In the genomic region with DNA sequence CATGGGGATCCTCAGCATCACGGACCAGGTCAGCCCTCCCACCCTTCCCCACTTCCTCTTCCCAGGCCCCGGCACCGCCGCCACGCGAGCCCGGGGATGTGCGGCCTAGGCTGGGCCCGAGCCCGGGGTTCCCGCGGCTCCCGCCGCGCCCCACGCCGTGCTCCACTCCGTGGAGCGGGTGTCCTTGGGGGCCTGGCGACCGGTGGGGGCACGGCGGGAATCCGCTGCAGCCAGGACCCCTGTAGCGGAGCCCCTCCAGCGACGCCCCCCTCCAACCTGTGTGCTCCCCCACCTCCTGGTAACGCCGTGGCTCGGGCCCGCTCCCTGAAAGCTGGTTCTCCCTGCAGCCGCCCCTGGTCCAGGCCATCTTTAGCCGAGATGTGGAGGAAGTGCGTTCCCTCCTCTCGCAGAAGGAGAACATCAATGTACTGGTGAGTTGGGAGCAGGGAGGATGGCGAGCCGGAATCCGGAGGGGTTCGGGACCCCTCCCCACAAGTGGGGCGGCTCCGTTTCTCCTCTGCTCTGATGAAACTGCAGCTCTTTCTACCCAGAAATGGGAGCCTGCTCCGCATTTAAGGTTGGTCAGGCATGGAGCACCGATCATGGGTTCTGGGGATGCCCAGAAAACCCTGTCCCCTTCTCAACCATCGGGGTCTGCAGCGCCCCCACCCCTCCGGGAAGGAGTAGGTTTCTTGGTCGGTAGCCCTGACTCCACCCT, we compare ENCODE assay signal across 8 mouse cellular contexts. TPM values are rescaled to one million over a fixed set of nuclear protein-coding genes. Genes with fewer than 3 reads are reported as not detected.
DNase-seq lines count a peak whose midpoint lies in the region; ATAC-seq and TF ChIP-seq lines count a peak whose summit lies in the region.

No protein-coding gene starts in this region.

- H3K4me3 ChIP-seq in ES-Bruce4 (ENCODE audit: low read depth, low read length), result peak overlapping the region; percentile 99
- H3K4me3 ChIP-seq in heart, embryonic 15.5 days, result peak overlapping the region; percentile 85
- H3K4me3 ChIP-seq in liver, embryonic 11.5 days (ENCODE audit: low read depth, low read length), result peak overlapping the region; percentile 82
- H3K4me3 ChIP-seq in neural tube, embryonic 12.5 days, result peak overlapping the region; percentile 92

- DNase-seq in heart, adult 18-20 months, result peak; percentile 35 to 60
- DNase-seq in heart, adult 8-10 months (ENCODE audit: low spot score), result no peak
- peak; percentile 68 for DNase-seq in embryo, embryonic 10 days (ENCODE audit: low spot score)
- peak; percentile 70 for DNase-seq in liver, embryonic 11.5 days (ENCODE audit: low spot score)
- DNase-seq in thymus, postnatal 36 days, result peak; percentile 47 to 61

- no peak for TF ChIP-seq EP300 in ES-Bruce4 (IDR thresholded peaks at IDR 0.05; ENCODE audit: insufficient read depth, low read depth, low read length)

- H3K27me3 ChIP-seq in ES-Bruce4 (ENCODE audit: control insufficient read depth, insufficient read depth, low read length, poor library complexity, severe bottlenecking), result no peaks in the 10 kb centered on the region
- no peaks in the 10 kb centered on the region for H3K27me3 ChIP-seq in heart, embryonic 15.5 days
- no peaks in the 10 kb centered on the region for H3K27me3 ChIP-seq in liver, embryonic 11.5 days (replicated peaks; ENCODE audit: control insufficient read depth, insufficient read depth, low read length)
- H3K27me3 ChIP-seq in neural tube, embryonic 12.5 days (replicated peaks), result no peaks in the 10 kb centered on the region

- peak overlapping the region; percentile 99 for H3K9ac ChIP-seq in ES-Bruce4 (ENCODE audit: low read depth, poor library complexity, severe bottlenecking)
- peak overlapping the region; percentile 98 for H3K9ac ChIP-seq in heart, embryonic 15.5 days
- peak overlapping the region; percentile 87 for H3K9ac ChIP-seq in liver, embryonic 11.5 days (ENCODE audit: low read depth, low read length)
- H3K9ac ChIP-seq in neural tube, embryonic 12.5 days, result peak overlapping the region; percentile 96

- H3K4me2 ChIP-seq in heart, embryonic 15.5 days, result peak overlapping the region; percentile 90
- peak overlapping the region; percentile 84 for H3K4me2 ChIP-seq in liver, embryonic 11.5 days
- peak overlapping the region; percentile 76 for H3K4me2 ChIP-seq in neural tube, embryonic 12.5 days (replicated peaks)

- peak; percentile 65 for ATAC-seq in heart, embryonic 15.5 days (replicated peaks; ENCODE audit: insufficient number of reproducible peaks, insufficient read depth, low FRiP score, low read depth)
- peak; percentile 66 for ATAC-seq in liver, embryonic 11.5 days (replicated peaks; ENCODE audit: low FRiP score)
- peak; percentile 74 for ATAC-seq in neural tube, embryonic 12.5 days (ENCODE audit: low FRiP score, low read depth)

- 0% methylated on average over 47 of the region's 47 CpGs for WGBS in heart, embryonic 15.5 days
- WGBS in liver, embryonic 11.5 days, result 0% methylated on average over 47 of the region's 47 CpGs
- WGBS in neural tube, embryonic 12.5 days, result under 1% methylated on average over 47 of the region's 47 CpGs

- TF ChIP-seq POLR2A in ES-Bruce4 (IDR thresholded peaks at IDR 0.05; ENCODE audit: insufficient read depth, low read length), result no peak

- peaks cover 15% of the 10 kb centered on the region for H3K36me3 ChIP-seq in ES-Bruce4 (ENCODE audit: control insufficient read depth, insufficient read depth, low read length, poor library complexity, severe bottlenecking)
- H3K36me3 ChIP-seq in heart, embryonic 15.5 days, result peaks cover 39% of the 10 kb centered on the region
- peaks cover 19% of the 10 kb centered on the region for H3K36me3 ChIP-seq in liver, embryonic 11.5 days (ENCODE audit: control insufficient read depth, insufficient read depth, low read length)
- peaks cover 36% of the 10 kb centered on the region for H3K36me3 ChIP-seq in neural tube, embryonic 12.5 days

- H3K9me3 ChIP-seq in ES-Bruce4 (replicated peaks; ENCODE audit: control insufficient read depth, insufficient read depth, low read length, poor library complexity, severe bottlenecking), result no peaks in the 10 kb centered on the region
- no peaks in the 10 kb centered on the region for H3K9me3 ChIP-seq in heart, embryonic 15.5 days (replicated peaks)
- no peaks in the 10 kb centered on the region for H3K9me3 ChIP-seq in liver, embryonic 11.5 days (ENCODE audit: control insufficient read depth, low read length)
- H3K9me3 ChIP-seq in neural tube, embryonic 12.5 days, result no peaks in the 10 kb centered on the region

- peak; percentile 23 for TF ChIP-seq CTCF in ES-Bruce4 (IDR thresholded peaks at IDR 0.05; ENCODE audit: low read depth, low read length)

- H3K27ac ChIP-seq in ES-Bruce4 (ENCODE audit: insufficient read depth, low read length), result no peak overlapping the region
- peak overlapping the region; percentile 96 for H3K27ac ChIP-seq in heart, embryonic 15.5 days
- peak overlapping the region; percentile 88 for H3K27ac ChIP-seq in liver, embryonic 11.5 days (ENCODE audit: low read depth, low read length)
- peak overlapping the region; percentile 91 for H3K27ac ChIP-seq in neural tube, embryonic 12.5 days

- no peaks in the 10 kb centered on the region for H3K4me1 ChIP-seq in ES-Bruce4 (ENCODE audit: control insufficient read depth, insufficient read depth, low read length)
- peaks cover 32% of the 10 kb centered on the region for H3K4me1 ChIP-seq in heart, embryonic 15.5 days (replicated peaks)
- peaks cover 26% of the 10 kb centered on the region for H3K4me1 ChIP-seq in liver, embryonic 11.5 days (replicated peaks; ENCODE audit: control insufficient read depth, insufficient read depth, low read length)
- H3K4me1 ChIP-seq in neural tube, embryonic 12.5 days, result peaks cover 21% of the 10 kb centered on the region

RNA-seq across cellular contexts. Expression of gene Ankrd52, which starts 0.5 kb away (rescaled TPM):
- total RNA-seq in heart, adult 18-20 months (2021), result 10 to 100 TPM; 38.1 to 40.3 TPM
- total RNA-seq in heart, adult 8-10 months (2022), result 10 to 100 TPM; 39.8 to 45.9 (median 44.0) TPM
- polyA plus RNA-seq in ES-Bruce4 (2011; ENCODE audit: insufficient read depth, insufficient read length, low read depth, missing spikeins), result 28.8 and 29.0 TPM in 2 replicates
- 6.8 and 11.8 TPM in 2 replicates for polyA plus RNA-seq in heart, embryonic 15.5 days (2015; fragmentation: Nextera tagmentation; extraction: Ambion mirVana)
- polyA plus RNA-seq in liver, embryonic 11.5 days (2014; fragmentation: Nextera tagmentation; extraction: Ambion mirVana), result 12.2 and 13.4 TPM in 2 replicates
- polyA plus RNA-seq in neural tube, embryonic 12.5 days (2016; fragmentation: Nextera tagmentation; extraction: Ambion mirVana), result 10.2 and 13.2 TPM in 2 replicates

RNA-seq across cellular contexts. Expression of gene Coq10a, which starts 8.6 kb away (rescaled TPM):
- 100 to 1,000 TPM; 365 to 392 TPM for total RNA-seq in heart, adult 18-20 months (2021)
- 100 to 1,000 TPM; 365 to 443 (median 423) TPM for total RNA-seq in heart, adult 8-10 months (2022)
- 18.7 and 20.2 TPM in 2 replicates for polyA plus RNA-seq in ES-Bruce4 (2011; ENCODE audit: insufficient read depth, insufficient read length, low read depth, missing spikeins)
- polyA plus RNA-seq in heart, embryonic 15.5 days (2015; fragmentation: Nextera tagmentation; extraction: Ambion mirVana), result 17.0 TPM in 2 replicates
- polyA plus RNA-seq in liver, embryonic 11.5 days (2014; fragmentation: Nextera tagmentation; extraction: Ambion mirVana), result 8.4 and 10.5 TPM in 2 replicates
- 33.3 and 35.2 TPM in 2 replicates for polyA plus RNA-seq in neural tube, embryonic 12.5 days (2016; fragmentation: Nextera tagmentation; extraction: Ambion mirVana)

RNA-seq across cellular contexts. Expression of gene Slc39a5, which starts 23.6 kb away (rescaled TPM):
- not detected for total RNA-seq in heart, adult 18-20 months (2021)
- not detected for total RNA-seq in heart, adult 8-10 months (2022)
- 0.31 TPM in 1 of 2 replicates, not detected in the other for polyA plus RNA-seq in ES-Bruce4 (2011; ENCODE audit: insufficient read depth, insufficient read length, low read depth, missing spikeins)
- polyA plus RNA-seq in heart, embryonic 15.5 days (2015; fragmentation: Nextera tagmentation; extraction: Ambion mirVana), result 0.24 and 0.81 TPM in 2 replicates
- polyA plus RNA-seq in liver, embryonic 11.5 days (2014; fragmentation: Nextera tagmentation; extraction: Ambion mirVana), result 16.5 and 17.6 TPM in 2 replicates
- polyA plus RNA-seq in neural tube, embryonic 12.5 days (2016; fragmentation: Nextera tagmentation; extraction: Ambion mirVana), result not detected in 2 replicates

RNA-seq across cellular contexts. Expression of gene Nabp2, which starts 33.9 kb away (rescaled TPM):
- total RNA-seq in heart, adult 18-20 months (2021), result 10 to 100 TPM; 41.0 to 42.8 TPM
- 10 to 100 TPM; 44.8 to 50.8 (median 45.2) TPM for total RNA-seq in heart, adult 8-10 months (2022)
- polyA plus RNA-seq in ES-Bruce4 (2011; ENCODE audit: insufficient read depth, insufficient read length, low read depth, missing spikeins), result 79.3 and 82.9 TPM in 2 replicates
- polyA plus RNA-seq in heart, embryonic 15.5 days (2015; fragmentation: Nextera tagmentation; extraction: Ambion mirVana), result 52.6 and 58.9 TPM in 2 replicates
- 101 and 104 TPM in 2 replicates for polyA plus RNA-seq in liver, embryonic 11.5 days (2014; fragmentation: Nextera tagmentation; extraction: Ambion mirVana)
- 109 and 115 TPM in 2 replicates for polyA plus RNA-seq in neural tube, embryonic 12.5 days (2016; fragmentation: Nextera tagmentation; extraction: Ambion mirVana)

RNA-seq across cellular contexts. Expression of gene Rnf41, which starts 34.1 kb away (rescaled TPM):
- total RNA-seq in heart, adult 18-20 months (2021), result 10 to 100 TPM; 16.6 to 17.2 TPM
- total RNA-seq in heart, adult 8-10 months (2022), result 10 to 100 TPM; 16.2 to 17.6 (median 16.7) TPM
- polyA plus RNA-seq in ES-Bruce4 (2011; ENCODE audit: insufficient read depth, insufficient read length, low read depth, missing spikeins), result 33.3 and 37.4 TPM in 2 replicates
- 25.5 and 29.0 TPM in 2 replicates for polyA plus RNA-seq in heart, embryonic 15.5 days (2015; fragmentation: Nextera tagmentation; extraction: Ambion mirVana)
- 19.1 and 20.4 TPM in 2 replicates for polyA plus RNA-seq in liver, embryonic 11.5 days (2014; fragmentation: Nextera tagmentation; extraction: Ambion mirVana)
- 61.3 and 61.4 TPM in 2 replicates for polyA plus RNA-seq in neural tube, embryonic 12.5 days (2016; fragmentation: Nextera tagmentation; extraction: Ambion mirVana)
